Mouse (Mus musculus) testis, postnatal 14 days (tissue): ENCODE measurements at regions not wholly inside any gene's neighbourhood (a gene's known extent, or its start where the extent isn't known, plus 50 kb on each side); places are given as distances from the start of the nearest gene placed in this dataset.

Source experiments
- DNase-seq: peaks from one replicate; pipeline ENCODE4 v3.0.0; 2021; ENCODE audit warnings: low spot score

DNA sequence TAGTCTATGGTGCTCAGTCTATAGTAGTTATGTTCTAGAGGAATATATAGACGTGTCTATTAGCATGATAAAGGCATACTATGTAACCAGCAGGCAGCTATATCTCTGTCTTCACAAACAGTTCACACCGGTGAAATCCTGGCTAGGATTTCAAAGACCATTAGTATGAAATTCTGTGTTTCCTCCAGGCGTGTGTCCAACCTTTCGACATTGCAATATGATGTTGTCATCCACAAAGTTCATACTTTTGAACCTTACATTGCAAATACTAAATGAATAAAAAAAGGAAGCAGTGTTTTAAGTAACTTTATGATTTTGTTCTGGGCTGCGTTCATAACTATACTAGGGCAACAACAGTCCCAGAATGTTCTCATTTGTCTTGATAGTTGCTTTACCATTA lies 95.2 kb upstream of the Cpeb2 start:
- DNase-seq, result no peak

DNA sequence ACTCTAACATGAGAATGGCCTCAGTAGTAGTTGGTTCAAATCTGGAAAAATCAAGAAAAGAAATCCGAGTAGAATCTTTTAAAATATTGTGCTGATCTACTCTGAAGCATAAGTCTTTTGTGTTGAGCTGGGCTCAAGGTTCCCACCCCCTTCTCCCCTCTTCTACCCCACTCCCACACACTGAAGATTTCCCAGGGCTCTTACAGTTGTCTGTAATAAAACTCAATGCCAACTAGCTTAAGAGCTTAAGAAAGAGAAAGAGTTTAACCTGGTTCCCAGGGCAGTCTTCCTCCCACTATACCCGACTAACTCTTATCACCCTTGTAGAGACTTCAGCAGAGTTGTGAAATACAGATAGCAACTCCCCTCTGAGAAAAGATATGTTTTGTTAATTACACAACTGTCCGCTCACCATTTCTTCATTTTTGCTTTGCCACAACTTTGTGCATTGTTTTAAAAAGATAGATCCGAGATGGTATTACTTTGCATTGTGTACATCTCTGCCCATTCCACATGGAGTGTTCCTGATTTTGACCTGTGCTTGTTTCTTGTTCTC lies 94.0 kb upstream of the Cpeb2 start:
- DNase-seq, result no peak

DNA sequence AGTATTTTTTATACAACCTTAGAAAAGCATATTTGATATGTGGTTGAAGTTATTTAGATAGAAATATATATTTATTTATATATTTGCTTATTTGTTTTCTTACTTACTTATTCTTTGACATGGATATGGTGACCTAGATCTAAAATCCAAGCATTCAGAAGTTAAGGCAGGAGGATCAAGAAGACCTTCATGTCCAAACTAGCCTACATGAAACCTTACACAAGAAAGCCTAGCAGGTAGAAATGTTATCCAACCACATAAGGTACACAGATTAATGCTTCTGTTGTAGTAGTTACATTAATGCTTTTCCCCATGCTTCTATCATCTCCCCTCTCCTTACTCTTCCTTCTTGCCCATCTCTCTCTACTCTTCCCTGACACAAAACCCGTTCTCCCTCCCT lies 93.2 kb upstream of the Cpeb2 start:
- no peak for DNase-seq

DNA sequence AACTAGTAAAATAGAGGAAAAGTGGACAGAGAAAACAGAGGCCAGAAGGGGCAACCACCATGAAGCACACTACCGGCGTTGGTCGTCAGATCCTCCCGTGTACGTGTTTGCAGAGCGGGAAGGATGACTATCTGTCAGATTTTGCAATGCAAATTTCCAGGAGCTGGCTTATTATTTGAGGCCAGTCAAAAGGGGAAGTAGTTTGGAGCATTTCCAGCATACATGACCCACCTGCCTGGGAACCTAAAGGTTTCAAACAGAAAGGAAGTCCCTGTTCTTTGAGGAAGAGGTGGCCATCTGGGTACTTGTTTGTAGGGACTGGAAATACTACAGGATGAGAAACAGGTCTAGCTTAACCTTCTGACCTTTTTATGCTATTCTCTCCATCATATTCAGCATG lies 87.0 kb upstream of the Cpeb2 start:
- no peak for DNase-seq

DNA sequence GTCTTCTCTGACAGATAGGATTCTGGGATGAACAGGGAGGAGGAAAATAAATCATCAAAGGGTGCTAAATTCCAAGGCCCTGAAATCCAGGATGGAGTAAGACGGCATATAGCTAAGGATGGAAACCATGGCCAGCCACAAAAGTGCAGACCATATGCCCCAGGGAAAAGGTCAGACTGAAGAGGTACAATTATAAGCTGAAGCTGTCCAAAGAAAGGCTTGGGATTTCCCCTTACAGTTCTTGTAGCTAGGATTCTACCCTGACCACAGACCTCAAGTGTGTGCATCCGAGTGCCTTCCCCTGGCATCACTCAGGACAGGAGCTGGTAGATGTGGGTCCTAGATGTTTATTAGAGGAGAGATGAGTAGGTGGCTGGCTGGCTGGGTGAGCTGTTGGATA lies 86.0 kb upstream of the Cpeb2 start:
- DNase-seq, result no peak

DNA sequence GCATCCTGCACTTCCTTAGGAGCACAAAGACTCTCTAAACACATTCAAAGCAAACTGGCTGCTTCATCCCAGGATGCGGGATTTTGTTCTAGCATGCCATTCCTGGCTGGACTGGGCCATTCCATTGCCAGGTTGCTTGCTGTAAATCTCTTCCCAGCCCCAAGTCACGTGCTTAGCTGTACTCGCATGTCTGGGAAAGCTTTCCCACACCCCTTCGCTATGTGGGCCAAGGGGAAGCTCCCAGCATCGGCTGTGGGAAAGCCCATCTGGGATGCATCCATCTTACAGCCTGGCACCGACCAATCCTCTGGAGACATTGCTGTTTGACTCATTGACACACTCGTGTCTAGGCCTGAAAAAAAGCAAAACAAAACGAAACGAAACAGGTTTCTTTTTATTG lies 84.5 kb upstream of the Cpeb2 start:
- DNase-seq, result no peak

DNA sequence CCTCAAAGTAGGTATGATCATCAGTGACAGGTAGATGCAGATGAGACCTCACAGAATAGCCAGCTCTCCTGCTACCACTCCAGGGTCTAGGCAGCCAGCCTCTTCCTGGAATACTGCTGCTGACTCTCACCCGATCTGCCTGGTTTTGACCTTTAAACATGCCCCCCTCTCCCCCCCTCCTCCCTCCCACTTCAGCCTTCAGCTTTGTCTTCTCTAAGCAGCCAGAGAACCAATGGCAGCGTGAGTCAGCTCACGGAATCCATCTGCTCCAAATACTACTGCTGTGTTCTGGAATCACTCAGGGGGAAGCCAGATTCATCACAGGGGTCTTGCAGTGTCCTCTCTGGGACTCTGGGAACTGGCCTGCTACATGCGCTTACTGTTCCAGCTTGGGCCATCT lies 83.4 kb upstream of the Cpeb2 start:
- no peak for DNase-seq

DNA sequence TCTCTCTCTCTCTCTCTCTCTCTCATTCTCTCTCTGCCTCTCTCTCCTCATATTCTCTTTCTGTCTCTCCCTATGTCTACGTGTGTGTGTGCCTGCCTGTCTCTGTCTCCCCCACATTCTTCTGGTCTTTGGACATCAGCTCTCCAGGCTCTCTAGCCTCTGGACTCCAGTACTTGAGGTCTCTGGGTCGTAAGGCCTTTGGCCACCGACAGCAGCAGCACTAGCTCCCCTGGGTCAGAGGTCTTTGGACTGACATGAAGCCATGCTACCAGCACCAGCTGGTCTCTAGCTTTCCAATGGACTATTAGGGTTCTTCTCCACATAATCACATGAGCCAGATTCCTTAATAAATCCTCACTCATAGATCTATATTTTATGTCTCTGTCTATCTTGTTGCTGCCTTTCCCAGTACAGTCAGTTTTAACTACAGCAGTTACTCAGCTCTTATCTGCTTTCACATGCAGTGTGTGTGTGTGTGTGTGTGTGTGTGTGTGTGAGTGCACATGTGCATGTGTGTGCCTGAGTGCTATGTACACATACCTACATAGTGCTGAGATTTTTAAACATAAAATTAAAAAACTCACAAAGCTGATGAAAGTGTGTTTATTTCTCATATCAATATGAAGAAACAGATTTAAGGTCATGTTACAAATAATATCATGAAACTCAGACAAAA lies 81.7 kb upstream of the Cpeb2 start:
- no peak for DNase-seq

DNA sequence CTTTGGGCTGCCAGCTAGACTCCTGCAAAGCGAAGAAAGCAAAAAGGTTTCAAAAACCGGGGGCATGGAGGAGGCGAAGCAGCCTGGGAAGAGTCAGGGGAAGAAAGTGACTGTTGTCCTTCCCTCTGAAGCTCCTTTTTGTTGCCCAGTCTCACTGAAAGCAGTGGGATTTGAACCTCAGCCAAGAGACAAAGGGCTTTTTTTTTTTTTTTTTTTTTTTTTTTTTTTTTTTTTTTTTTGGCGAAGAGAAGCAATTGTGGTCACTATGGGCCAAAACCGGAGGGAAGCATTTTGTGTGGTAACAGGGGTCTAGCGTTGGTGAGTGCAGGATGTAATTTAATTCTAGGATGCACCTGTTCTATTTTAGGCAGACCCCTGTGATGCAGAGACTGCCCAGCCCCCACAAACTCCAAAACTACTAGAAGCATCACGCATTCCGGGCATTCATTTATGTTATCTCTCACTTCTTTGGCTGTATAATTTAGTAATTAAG lies 80.8 kb upstream of the Cpeb2 start:
- no peak for DNase-seq

DNA sequence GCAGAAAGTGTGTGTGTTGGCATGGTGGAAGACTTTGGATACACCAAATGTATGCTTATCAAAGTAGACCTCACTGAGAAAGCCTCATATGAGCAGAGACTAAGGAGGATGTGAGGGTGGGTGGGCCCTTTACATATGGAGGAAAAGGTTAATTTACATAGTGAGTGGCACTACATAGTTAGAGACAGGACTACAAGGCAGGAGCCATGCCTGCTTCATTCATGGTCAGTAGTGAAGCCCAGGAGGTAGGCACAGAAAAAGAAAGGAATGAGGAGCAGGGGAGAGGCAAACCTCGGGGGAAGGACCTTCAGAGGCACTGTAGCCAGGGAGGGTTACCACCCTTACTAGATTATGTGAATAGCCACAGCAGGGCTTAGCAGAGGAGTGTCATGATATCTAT lies 80.1 kb upstream of the Cpeb2 start:
- no peak for DNase-seq

DNA sequence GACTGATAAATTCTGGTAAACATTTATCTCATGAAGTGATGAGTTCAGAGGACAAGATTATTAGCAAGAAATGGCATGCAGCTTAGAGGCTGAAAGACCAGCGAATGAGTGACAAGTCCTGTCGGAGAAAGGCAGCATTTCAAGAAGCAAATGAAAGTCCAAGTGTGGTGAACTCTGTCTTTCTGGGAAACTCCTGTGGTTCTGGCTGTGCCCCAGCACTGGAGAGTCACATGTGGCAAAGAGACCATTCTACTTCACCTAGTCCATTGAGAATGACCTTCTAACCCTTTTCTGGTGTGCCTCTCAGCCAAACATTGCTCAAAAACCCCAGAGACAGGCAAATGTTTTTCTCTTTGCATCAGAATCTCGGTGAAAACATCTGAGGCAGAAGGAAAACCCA lies 76.2 kb upstream of the Cpeb2 start:
- no peak for DNase-seq

DNA sequence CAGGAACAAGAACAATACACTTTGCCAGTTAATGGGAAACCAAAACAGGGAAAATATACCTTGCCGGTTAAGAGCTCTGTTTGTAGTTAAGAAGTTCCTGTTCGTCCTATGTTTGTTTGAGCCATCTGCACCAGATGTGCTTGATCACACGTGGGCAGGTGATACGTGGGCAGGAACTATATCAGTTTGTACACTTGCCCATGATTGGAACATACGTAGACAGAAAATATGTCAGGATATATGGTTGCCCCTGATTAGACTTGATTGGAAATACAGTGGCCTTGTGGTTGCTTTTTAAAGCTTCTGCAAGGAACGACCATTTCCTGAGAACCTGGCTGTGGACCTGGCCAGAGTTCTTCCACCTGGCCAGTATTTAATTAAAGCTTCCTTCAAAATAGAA lies 72.8 kb upstream of the Cpeb2 start:
- DNase-seq, result no peak

DNA sequence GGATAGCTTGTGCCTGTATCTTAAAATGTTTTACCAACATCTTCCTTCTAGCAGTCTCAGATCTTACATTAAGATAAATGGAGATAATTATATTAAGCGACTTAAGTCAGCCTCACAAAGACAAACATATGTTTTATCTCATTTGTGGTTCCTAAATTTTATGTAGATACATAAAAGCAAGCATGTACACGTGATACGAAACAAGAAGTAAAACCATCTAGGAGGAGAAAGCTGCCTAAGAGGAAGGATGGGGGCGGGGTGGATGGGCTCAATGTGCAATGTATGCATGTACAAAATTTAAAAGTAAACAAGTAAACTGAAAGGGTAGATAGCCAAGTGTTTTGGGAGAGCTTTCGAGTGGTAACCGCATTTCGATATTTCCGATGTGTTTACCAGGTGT lies 51.5 kb upstream of the Cpeb2 start:
- DNase-seq, result no peak
